Mouse (Mus musculus): ENCODE results near the gene Clec12b. TPM values are rescaled to one million over a fixed set of nuclear protein-coding genes. Genes with fewer than 3 reads are reported as not detected.

Clec12b gene
- total and polyA plus RNA-seq, 3 experiments = not detected

GRCm38 (mm10) chr6:129414177-129414576, 28.5 kb upstream of the Clec12b start:
- Histone ChIP-seq H3K4me3 (ENCODE audit: control insufficient read depth in 1 of 2, insufficient read depth in 1 of 2, low read depth in 2 of 2, low read length in 2 of 2) (no peak overlapping the region), H3K9ac (ENCODE audit: control insufficient read depth, low read depth, low read length, poor library complexity, severe bottlenecking) (no peak overlapping the region), H3K4me1 (ENCODE audit: control insufficient read depth in 1 of 2, insufficient read depth in 2 of 2, low read length in 2 of 2) (no peaks in the 10 kb centered on the region), H3K79me2 (ENCODE audit: control insufficient read depth, insufficient read depth, low read length, poor library complexity) (no peaks in the 10 kb centered on the region), H3K27me3 (ENCODE audit: control insufficient read depth in 1 of 2, insufficient read depth in 2 of 2, low read length in 2 of 2) (peaks cover 4 to 7% of the 10 kb centered on the region in 2 experiments; a peak in 3 of 4 replicates), H3K36me3 (ENCODE audit: control insufficient read depth in 1 of 2, insufficient read depth in 2 of 2, low read length in 2 of 2) (no peaks in the 10 kb centered on the region), H3K9me3 (replicated peaks; ENCODE audit: insufficient read depth, low read length) (no peaks in the 10 kb centered on the region), H3K27ac (ENCODE audit: control insufficient read depth, low read depth, low read length) (no peak overlapping the region)
- TF ChIP-seq CHD2 (IDR thresholded peaks at IDR 0.05; ENCODE audit: low read length) = no peak
- TF ChIP-seq RAD21 (IDR thresholded peaks at IDR 0.05; ENCODE audit: low read depth, low read length) = no peak
- no peak for TF ChIP-seq SMC3 (IDR thresholded peaks at IDR 0.05; ENCODE audit: low read depth, low read length)
- TF ChIP-seq POLR2AphosphoS5 (IDR thresholded peaks at IDR 0.05; ENCODE audit: borderline replicate concordance, low read depth, low read length) = no peak
- no peak for TF ChIP-seq POLR2AphosphoS2 (IDR thresholded peaks at IDR 0.05; ENCODE audit: low read length)
- TF ChIP-seq UBTF (IDR thresholded peaks at IDR 0.05; ENCODE audit: borderline replicate concordance, insufficient read depth, low read depth, low read length) = no peak
- no peak for TF ChIP-seq EP300 (IDR thresholded peaks at IDR 0.05; ENCODE audit: low read depth in 1 of 2, low read length in 2 of 2)
- no peak for TF ChIP-seq MXI1 (IDR thresholded peaks at IDR 0.05; ENCODE audit: low read depth, low read length)
- TF ChIP-seq TBP (IDR thresholded peaks at IDR 0.05; ENCODE audit: low read depth, low read length) = no peak
- TF ChIP-seq ELF1 (IDR thresholded peaks at IDR 0.05; ENCODE audit: low read depth, low read length) = no peak
- no peak for TF ChIP-seq BHLHE40 (IDR thresholded peaks at IDR 0.05; ENCODE audit: borderline replicate concordance, low read depth, low read length)
- no peak for TF ChIP-seq CHD1 (IDR thresholded peaks at IDR 0.05; ENCODE audit: low read depth, low read length)
- TF ChIP-seq JUND (IDR thresholded peaks at IDR 0.05; ENCODE audit: low read depth, low read length) = no peak
- TF ChIP-seq ZNF384 (IDR thresholded peaks at IDR 0.05; ENCODE audit: low read depth, low read length) = no peak
- no peak for TF ChIP-seq MAZ (IDR thresholded peaks at IDR 0.05; ENCODE audit: low read depth, low read length)
- no peak for DNase-seq (ENCODE audit: low read depth, low spot score)

- no peaks in the 10 kb centered on the region; a peak in 2 of 4 replicates for H3K27me3 ChIP-seq (ENCODE audit: control insufficient read depth in 1 of 2, insufficient read depth in 2 of 2, low read length in 2 of 2)
- H3K79me2 ChIP-seq (ENCODE audit: control insufficient read depth, insufficient read depth, low read length, poor library complexity) = no peaks in the 10 kb centered on the region
- TF ChIP-seq MAX (IDR thresholded peaks at IDR 0.05; ENCODE audit: low read length) (no peak), HCFC1 (IDR thresholded peaks at IDR 0.05; ENCODE audit: low read depth, low read length) (no peak), MYB (IDR thresholded peaks at IDR 0.05; ENCODE audit: low read depth, low read length) (no peak), ELF1 (IDR thresholded peaks at IDR 0.05; ENCODE audit: low read depth, low read length) (no peak)
- H3K9ac ChIP-seq (ENCODE audit: control insufficient read depth, low read depth, low read length, poor library complexity, severe bottlenecking) = no peak within 1 kb of the TSS
- H3K9me3 ChIP-seq (replicated peaks; ENCODE audit: insufficient read depth, low read length) = no peaks in the 10 kb centered on the region
- H3K4me1 ChIP-seq (ENCODE audit: control insufficient read depth in 1 of 2, insufficient read depth in 2 of 2, low read length in 2 of 2) = no peaks in the 10 kb centered on the region
- no peak within 1 kb of the TSS for H3K27ac ChIP-seq (ENCODE audit: control insufficient read depth, low read depth, low read length)
- peaks cover 0 to 2% of the 10 kb centered on the region in 2 experiments; a peak in 2 of 4 replicates for H3K36me3 ChIP-seq (ENCODE audit: control insufficient read depth in 1 of 2, insufficient read depth in 2 of 2, low read length in 2 of 2)
- H3K4me3 ChIP-seq (ENCODE audit: control insufficient read depth in 1 of 2, insufficient read depth in 1 of 2, low read depth in 2 of 2, low read length in 2 of 2) = no peak within 1 kb of the TSS
- DNase-seq (ENCODE audit: low read depth, low spot score) = no peak
Observed at GRCm38 (mm10) chr6:129408562-129408961, 22.9 kb upstream of the Clec12b start, which contains the start of gene Clec9a. Clec9a (plus strand) TSS chr6:129408862.
